Mouse (Mus musculus): ENCODE data around the gene Tmem11. TPM values are rescaled to one million over a fixed set of nuclear protein-coding genes. Genes with fewer than 3 reads are reported as not detected.
A peak's percentile ranks its signal among the peaks of the same experiment; 100 is the strongest.

Tmem11 gene
- 23.9 and 30.3 TPM in 2 replicates for total RNA-seq (2015)
- total RNA-seq (2017) = 66.9 and 71.3 TPM in 2 replicates

DNA sequence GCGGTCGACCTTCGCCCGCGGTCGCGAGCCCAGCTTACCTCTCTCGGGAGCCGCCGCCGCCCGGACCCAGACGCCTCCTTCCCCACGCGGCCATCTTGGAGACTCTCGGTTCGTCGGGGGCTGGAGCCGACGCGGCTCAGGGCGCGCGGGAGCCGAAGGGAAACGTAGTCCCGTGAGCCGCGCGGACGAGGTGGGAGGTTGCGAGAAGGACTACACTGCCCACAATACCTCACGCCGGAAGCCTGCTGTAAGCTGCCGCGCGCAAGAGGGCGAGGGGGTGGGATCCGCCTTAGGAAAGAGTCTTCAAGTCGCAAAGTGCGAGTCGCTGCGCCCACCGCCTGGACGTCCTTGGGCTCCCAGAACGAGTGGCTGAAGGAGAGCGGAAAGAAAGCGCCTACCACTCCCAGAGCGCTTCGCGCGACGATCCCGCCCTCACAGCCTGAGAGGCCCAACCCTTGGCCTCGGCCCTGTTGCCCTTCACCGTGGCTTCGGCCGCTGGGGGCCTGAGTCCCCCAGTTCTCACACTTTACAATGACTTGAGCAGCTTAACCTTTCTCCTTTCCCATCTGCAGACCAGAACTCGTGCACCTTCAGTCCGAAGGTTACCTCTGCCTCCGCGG is at the start of gene Tmem11:
Gene Tmem11, minus strand, starts transcription at position 598 of the 620 bp plus-strand sequence.
- peak; percentile 89 for ATAC-seq (replicated peaks; ENCODE audit: poor library complexity)

DNA sequence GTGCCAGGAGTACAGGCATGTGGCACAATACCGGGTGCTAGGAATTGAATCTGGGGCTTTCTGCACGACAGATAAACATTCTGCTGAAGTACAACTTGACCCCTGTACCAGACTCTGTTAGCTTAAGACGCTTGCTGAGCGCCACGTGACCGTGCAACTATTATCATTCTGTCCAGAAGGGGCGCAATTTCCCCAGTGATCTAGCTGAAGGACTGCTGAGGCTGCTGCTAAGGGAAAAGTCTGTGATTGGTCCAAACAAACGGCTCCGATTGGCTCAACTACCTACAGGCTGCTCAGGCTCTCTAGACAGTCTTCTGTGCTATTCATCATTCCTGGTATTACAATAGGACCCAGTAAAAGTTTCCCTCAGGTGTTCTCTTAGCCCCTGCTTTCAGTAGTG is 48.2 kb upstream of the Tmem11 start:
- ATAC-seq (replicated peaks; ENCODE audit: poor library complexity) = peak; percentile 76

DNA sequence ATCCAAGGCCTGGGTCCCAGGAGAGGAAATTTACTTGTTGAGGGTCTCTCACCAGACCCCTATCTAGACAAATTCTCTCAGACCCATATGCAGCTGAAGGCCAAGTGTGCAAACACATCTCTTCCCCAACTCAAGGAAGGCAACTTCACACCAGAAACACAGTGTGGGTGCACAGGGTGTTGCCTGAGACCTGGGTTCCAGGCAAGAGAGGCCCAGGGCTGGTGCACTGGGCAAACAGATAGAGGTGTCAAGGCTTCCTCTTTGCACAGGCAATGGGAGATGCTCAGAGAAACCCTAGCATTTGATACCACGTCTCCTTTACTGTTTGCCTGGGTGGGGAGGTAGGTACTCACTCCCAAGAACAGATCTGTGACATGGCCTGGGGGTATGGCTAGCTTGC is 45.9 kb upstream of the Tmem11 start:
- no peak for ATAC-seq (replicated peaks; ENCODE audit: poor library complexity)

DNA sequence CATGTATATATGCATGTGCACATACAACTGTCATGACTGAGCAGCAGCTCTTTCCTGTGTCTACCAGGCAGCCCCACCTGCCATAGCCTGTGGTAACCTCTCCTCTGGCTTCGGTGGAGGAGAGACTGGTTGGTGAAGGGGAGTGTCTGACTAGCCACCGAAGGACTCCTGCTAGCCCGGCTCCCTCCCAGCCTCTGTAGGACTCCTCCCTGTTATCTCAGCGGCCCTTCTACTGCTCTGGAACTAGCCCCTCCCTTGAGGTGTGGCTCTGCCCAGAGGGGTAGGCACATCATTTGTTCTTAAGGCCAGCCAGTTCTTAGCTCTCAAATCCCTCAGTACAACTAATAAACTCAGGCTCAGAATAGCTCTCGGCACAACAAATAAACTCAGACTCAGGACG is 45.4 kb upstream of the Tmem11 start:
- peak; percentile 86 for ATAC-seq (replicated peaks; ENCODE audit: poor library complexity)

DNA sequence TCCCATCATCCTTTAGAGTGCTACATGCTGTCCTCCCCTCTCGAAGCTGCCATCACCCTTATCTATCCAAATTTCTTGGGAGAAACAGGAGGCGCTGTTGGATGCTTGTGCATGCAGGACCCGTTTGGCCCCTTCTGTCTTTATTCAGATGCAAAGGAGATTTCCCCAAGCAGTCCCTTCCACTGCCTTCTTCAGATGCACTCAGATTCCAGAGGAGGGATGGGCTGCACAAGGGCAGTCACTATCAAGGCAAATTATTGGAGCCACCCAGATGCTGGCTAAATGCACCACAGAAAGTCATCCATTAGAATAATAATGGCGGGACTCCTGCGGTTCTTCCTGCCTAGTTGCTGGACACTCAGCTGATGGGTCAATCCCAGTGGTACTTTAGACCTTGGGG is 43.9 kb upstream of the Tmem11 start:
- no peak for ATAC-seq (replicated peaks; ENCODE audit: poor library complexity)

DNA sequence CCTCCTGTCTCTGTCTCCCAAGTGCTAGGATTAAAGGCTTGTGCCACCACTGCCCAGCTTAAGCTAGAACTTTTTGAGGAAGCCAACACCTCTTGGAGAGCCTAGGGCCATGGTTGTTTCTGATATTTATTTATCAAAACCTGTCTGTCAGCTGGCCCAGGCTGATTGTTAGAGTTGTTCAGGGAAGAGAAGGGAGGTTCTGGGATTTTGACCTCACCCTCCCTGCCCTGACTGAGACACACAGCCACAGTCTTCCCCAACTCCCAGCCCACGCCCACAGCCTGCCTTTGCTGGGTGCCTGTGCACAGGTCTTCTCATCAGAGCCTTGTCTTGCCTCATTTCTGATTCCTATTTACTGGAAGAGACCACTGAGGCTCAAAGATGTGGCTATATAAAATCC is 43.1 kb upstream of the Tmem11 start:
- no peak for ATAC-seq (replicated peaks; ENCODE audit: poor library complexity)

DNA sequence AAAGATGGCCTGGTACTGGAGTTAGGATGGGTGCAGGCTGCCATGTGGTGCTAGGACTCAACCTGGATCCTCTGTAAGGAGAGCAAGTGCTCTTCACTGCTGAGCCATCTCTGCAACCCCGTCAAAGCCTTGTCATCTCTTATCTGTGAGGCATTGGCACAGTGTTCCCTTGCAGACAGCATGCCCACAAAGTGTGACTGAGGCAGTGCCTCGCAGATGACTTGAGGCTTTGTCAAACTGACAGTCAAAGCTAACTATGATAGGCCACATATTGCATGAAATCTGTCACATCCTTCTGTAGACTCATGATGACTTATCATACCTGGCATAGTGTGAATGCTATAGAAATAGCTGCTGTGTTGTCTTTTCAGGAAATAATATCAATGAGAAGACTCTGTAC is 40.9 kb upstream of the Tmem11 start:
- ATAC-seq (replicated peaks; ENCODE audit: poor library complexity) = peak; percentile 62

DNA sequence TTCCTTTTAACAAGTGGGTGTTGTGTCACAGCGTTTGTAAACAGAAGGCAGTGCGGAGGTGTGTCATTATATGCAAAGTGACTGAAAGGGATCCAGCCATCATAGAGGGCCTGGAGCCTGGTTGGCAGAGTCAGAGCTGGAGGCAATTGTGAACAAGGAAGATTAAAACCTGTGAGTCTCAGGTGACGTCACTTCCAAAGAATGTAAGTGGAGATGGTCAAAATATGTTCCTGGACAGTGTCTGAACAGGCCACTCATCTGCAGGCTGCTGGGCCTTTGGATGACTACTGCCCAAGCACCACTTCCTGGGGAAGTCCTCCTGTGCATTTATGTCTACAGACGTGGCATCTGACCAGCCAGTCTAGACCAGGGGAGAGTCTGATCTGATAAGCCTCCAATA is 36.1 kb upstream of the Tmem11 start:
- ATAC-seq (replicated peaks; ENCODE audit: poor library complexity) = no peak

DNA sequence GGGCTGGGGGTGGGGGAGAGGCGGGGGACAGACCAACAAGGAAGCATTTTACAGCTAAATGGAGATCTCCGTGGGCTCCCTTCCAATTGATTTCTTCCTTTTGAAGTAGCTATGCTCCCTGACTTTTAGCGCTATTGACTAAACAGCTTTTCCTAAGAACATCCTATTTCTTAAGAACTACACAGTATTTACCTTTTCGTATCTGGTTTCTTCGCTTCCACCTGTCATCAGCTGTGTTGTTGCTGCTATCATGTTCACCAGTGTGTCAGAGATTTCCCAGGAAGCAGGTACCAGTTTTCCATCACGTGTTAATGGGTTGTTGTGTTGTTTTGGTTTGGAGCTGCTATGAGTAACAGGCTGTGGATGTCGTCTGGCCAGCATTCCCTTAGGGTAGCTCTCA is 35.4 kb upstream of the Tmem11 start, which contains the start of gene Natd1:
Gene Natd1, minus strand, starts transcription at position 260 of the 400 bp plus-strand sequence.
- no peak for ATAC-seq (replicated peaks; ENCODE audit: poor library complexity)

DNA sequence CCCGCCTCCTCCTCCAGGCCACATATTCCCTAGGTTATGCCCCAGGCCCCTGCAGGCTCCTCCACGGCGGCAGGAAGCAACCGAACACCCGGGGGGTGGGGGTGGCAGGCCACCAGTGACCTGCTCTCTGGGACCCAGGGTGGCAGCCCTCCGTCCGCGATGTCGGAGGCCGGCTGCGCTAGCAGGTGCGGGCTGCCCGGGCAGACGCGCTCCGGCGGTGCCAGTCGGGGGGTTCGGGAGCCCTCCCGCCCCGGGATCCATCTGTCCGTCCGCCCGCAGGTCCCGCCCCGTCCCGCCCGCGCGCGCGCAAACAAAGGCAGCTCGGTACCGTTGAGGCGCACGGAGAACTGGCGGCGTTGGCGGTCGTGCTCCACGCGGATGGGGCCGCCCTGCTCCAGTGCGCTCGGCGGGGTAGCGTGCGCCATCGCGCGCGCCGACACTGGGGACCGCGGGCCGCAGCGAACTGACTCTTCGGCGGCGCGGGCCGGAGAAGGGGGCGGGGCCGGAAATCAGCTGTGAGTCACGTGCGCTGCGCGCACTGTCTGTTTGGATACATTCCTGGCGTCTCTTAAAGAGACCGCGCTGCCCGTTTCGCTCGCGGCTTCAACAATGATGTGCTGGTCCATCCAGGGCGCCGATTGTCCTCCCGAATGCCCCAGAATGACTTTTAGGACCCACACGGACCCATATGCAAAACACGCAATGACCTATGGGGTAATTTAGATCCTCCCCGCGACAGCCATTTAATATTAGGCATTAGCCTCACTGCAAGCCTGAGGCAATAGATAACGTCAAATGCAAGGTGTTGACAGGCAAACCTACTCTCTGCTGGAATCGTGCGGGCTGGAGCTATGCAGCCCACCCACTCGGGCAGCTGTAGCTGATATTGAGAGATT is 34.5 kb upstream of the Tmem11 start:
- peak; percentile 83 for ATAC-seq (replicated peaks; ENCODE audit: poor library complexity)

DNA sequence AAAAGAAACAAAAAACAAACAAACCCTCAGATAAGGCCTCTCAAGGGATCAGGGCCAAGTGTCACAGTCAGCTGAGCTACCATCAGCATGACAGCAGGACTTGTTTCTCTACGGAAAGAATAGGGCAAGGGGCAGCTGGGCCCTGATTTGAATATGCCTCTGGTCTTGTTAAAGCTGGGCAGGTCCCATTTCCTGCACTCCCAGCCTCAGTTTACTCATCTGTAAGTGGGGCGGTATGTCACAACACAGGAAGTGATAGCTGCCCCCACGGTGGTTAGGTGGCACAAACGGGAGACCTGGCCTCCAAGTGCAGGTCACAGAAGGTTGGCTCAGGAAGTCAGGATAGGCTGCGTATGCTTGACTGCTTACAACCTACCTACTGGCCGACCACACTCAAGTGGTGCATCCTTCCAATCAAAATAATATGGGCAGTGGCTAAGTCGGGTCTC is 33.5 kb upstream of the Tmem11 start:
- ATAC-seq (replicated peaks; ENCODE audit: poor library complexity) = no peak

DNA sequence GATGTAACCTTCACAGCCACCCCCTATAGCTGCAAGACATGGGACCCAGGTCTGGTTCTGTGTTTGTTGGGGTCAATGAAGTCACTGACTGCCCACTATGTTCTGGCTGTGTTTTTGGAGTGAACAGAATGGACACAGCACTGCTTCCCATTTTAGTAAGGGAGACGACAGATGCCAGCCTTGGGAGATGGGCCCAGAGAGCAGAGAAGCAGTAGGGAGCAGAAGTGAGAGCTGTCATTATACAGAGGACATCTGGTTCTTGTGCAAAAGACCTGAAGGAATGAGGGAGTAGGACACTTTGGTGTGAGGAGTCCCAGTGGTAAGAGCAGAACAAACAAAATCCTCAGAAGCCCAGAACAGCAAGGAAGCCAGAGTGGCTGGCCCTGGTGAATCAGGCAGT is 30.6 kb upstream of the Tmem11 start:
- ATAC-seq (replicated peaks; ENCODE audit: poor library complexity) = no peak

DNA sequence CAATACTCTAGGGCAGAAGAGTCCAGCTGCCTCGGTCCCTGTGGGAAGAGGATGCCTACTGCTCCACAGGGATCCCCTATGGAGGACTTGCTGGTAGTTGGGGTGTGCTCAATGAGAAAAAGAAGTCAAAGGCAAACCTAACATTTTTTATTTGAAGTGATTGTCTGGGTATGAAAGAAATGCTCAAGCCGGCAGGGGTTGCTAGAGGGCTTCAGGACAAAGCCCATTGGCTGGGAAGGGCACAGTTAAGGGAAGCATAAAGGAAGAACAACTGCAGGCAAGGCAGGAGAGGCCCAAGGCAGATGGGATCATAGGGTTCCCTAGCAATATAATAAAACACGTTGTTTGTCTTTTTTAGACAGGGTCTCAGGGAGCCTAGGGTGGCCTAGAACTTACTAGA is 29.0 kb upstream of the Tmem11 start:
- ATAC-seq (replicated peaks; ENCODE audit: poor library complexity) = no peak

DNA sequence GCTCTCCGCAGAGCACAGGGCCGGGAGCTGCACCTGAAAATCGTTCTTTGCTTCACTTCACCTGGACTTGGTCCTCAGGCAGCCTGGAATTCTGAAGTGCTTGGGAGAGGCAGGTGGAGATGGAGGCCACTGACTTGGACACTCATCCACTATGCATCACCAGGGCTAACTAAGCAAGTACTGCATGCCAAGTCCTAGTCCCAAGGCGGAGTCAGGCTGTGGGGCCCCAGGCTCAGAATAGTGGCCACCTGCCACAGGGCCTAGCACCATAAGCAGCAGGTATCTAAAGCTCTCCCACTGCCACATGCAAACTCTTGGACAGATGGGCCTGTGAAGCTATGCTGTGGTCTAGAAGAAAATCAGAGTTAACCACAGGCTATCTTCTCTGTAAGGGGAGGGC is 27.4 kb upstream of the Tmem11 start:
- ATAC-seq (replicated peaks; ENCODE audit: poor library complexity) = no peak

DNA sequence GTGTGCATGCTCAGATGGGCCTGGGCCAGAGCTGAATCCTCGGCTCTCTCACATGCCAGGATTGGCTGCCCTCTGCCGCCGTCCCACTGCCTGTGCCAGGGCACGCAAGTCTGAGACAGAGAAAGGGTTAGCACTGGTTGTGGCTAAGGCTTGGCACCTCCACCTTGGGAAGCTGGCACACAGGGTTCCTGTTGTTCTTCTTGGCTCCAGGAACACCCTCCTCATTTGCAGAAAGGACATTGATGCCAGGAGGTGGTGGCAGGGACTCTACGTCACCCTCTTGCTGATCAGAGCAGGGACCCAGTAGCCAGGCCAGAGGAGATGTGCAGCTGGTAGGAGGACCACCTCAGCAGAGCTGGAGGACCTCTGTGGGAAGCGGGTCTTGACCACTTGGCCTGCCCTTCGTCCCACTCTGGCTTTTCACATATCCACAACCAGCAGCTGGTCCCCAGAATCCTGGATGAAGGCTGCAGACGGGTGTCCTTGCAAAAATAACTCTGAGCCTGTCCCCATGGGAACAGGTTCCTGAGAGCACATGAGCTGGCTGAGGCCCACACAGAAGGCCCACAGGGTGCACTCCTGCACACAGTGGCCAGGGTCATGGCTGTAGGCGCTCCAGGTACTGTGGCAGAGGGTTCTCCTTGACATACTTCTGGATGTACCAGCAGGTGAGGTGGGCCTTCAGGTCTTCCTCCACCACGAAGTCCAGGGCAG is 26.5 kb upstream of the Tmem11 start:
- ATAC-seq (replicated peaks; ENCODE audit: poor library complexity) = no peak

DNA sequence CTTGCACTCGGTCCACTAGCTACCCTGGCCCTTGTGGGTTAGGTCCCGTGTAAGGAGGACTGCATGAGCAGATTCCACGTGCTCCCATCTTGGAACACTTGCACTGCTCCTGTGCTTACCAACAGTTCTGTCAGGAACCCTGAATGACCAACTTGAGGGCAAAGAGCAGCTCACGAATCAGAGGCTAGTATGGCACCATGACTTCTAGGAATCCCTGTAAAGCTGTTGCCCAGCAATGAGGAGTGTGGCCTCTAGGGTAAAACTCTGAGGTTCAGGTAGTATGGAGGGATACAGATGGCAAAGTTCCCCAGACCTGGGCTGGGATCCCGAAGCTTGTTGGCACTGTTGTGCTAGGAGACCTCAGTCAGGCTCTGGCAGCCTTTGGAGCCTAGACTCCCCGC is 24.6 kb upstream of the Tmem11 start:
- ATAC-seq (replicated peaks; ENCODE audit: poor library complexity) = no peak

DNA sequence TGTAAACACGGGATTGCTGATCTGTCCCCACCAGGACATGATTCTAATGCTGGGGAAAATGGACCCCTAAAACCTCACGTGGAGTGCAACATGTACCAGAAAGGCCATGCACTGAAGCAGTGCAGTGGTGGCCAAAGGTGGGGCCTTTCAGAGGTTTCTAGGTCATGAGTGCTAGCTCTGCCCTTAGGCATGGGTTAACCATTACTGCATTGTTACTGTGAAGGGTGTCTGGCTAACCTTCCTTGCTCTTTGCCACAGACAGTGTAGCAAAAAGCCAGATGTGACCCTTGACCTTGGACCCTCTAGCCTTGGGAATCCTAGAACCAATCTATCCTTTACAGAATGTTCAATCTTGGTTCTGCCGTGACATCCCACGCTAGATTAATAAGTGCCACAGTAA is 23.4 kb upstream of the Tmem11 start:
- no peak for ATAC-seq (replicated peaks; ENCODE audit: poor library complexity)

DNA sequence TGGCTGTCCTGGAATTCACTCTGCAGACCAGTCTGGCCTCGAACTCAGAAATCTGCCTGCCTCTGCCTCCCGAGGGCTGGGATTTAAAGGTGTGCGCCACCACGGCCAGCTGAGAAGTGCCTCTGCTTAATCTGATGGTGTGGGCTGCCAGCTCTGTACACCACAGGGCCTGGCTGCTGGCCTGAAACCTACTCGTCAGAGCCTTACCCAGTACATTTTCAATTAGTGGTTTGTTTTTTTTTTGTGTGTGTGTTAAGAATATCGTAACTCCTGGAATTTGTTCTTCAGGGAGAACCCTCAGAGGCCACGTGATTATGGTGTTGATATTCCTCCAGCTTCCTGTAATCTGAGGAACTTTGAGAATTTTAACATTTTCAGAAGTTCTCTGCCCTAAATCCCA is 22.9 kb upstream of the Tmem11 start:
- ATAC-seq (replicated peaks; ENCODE audit: poor library complexity) = no peak

DNA sequence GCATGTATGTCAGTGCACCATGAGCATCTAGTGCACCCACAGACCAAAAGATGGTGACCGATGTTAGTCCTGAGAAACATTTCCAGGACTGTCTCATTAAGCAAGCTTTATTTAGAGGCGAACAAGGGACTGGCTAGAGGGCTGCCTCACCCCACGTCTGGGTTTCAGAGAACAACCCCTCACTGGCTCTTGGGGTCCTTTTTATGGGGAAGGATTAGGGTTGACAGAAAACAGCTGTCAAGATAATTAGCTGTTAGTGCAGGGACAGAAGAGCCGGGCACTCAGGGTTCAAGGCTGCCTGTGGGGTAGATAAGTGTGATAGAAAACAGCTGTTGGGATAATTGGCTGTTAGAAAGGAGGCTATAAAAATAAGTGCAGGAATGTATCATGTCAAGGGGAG is 16.8 kb upstream of the Tmem11 start:
- ATAC-seq (replicated peaks; ENCODE audit: poor library complexity) = no peak

DNA sequence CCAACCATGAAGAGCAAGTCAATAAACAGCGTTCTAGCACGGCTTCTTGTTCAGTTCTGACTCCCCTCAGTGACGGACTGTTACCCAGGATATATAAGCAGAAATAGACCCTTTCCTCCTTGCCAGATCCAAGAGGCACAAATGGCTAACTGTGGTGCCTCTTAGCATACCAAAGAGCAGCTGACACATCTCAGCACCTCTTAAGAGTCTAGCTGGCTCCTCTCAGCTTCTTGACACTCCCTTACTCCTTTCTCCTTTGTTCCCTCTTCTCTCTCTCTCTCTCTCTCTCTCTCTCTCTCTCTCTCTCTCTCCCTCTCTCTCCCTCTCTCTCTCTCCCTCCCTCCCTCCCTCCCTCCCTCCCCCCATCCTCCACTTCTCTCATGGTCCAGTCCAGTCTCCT is 11.7 kb upstream of the Tmem11 start:
- no peak for ATAC-seq (replicated peaks; ENCODE audit: poor library complexity)

DNA sequence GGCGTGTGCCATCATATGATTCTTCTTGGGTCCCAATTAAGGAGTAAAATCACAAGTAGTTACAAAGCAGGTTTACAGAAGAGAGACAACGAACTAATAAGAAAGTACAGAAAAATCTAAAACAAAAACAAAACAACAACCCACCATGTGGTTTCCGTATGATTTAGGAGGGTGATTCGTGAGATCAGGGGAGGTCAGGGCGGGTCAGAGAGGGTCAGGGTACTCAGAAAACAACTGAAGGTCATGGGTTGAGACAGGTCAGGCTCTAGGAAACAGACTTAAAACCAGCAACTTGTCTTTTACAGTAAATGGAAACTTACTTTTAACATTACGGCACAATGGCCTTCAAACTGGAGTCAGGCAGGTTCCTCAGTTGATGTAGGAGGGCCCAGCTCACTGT is 11.2 kb upstream of the Tmem11 start:
- ATAC-seq (replicated peaks; ENCODE audit: poor library complexity) = no peak

DNA sequence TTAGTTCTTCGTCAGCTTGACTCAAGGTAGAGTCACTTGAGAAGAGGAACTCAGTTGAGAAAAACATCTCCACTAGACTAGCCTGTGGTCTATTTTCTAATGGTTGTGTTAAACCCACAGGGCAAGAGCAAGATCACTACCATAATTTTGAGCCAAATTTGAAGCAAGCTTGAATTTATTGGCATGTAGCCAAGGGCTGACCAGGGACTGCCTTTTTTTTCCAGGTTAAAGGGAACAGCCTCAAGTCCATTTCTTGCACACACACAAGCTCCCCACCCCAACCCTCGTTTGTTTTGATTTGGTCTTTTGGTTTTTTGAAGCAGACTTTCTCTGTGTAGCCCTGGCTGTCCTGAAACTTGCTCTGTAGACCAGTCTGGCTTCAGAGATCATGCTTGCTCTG is 10.8 kb upstream of the Tmem11 start:
- ATAC-seq (replicated peaks; ENCODE audit: poor library complexity) = no peak

All from megakaryocyte progenitor cell, adult 5-6 weeks (primary cell).